Mouse (Mus musculus): ENCODE measurements at regions not wholly inside any gene's neighbourhood (a gene's known extent, or its start where the extent isn't known, plus 50 kb on each side); places are given as distances from the start of the nearest gene placed in this dataset.

DNA sequence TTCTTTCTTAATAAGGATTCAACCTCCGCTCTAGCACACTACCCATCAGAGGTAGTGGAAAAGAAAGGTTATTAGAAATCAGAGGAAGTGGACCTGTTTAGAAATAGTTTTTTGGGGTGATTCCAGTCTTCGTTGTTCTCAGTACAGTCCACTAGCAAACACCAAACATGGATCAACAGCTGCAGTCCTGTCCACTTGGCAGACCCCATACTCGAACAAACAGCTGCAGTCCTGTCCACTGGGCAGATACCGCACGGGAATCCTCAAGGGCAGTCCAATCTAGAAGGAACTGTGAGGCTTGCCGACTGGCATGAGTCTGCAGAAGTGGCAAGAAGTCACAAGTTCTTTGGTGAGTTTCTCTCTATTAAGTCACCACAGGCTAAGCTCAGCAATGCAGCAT, 273.8 kb downstream of the Rnd3 start:
- no peaks in the 10 kb centered on the region for H3K27me3 ChIP-seq (ENCODE audit: control insufficient read depth, insufficient read depth, low read length)
- no peaks in the 10 kb centered on the region for H3K36me3 ChIP-seq (replicated peaks; ENCODE audit: control insufficient read depth, insufficient read depth, low read length)
- no peaks in the 10 kb centered on the region; the same call in 1 of the 2 replicates for H3K4me1 ChIP-seq (ENCODE audit: control insufficient read depth, insufficient read depth)
- 87% methylated on average over 6 of the region's 6 CpGs for WGBS
- DNase-seq (ENCODE audit: low spot score): no peak
- no peak overlapping the region for H3K9ac ChIP-seq (replicated peaks; ENCODE audit: low read depth, low read length)
- no peak for ATAC-seq (ENCODE audit: insufficient read depth, low read depth)
- H3K27ac ChIP-seq (ENCODE audit: low read depth): no peak overlapping the region
- H3K4me3 ChIP-seq (ENCODE audit: low read depth, low read length): no peak overlapping the region
- TF ChIP-seq EP300 (IDR thresholded peaks at IDR 0.05; ENCODE audit: low read depth) (no peak), CTCF (IDR thresholded peaks at IDR 0.05; ENCODE audit: low read depth) (no peak)
- H3K4me2 ChIP-seq (ENCODE audit: low read depth, low read length): no peak overlapping the region
- no peaks in the 10 kb centered on the region for H3K9me3 ChIP-seq (replicated peaks; ENCODE audit: control insufficient read depth, low read length)

GRCm38 (mm10) chr2:50853538-50854244, 295.2 kb downstream of the Rnd3 start:
- Histone ChIP-seq H3K4me2 (ENCODE audit: low read depth, low read length) (no peak overlapping the region), H3K27me3 (ENCODE audit: control insufficient read depth, insufficient read depth, low read length) (no peaks in the 10 kb centered on the region), H3K36me3 (replicated peaks; ENCODE audit: control insufficient read depth, insufficient read depth, low read length) (no peaks in the 10 kb centered on the region), H3K9ac (replicated peaks; ENCODE audit: low read depth, low read length) (no peak overlapping the region), H3K4me1 (ENCODE audit: control insufficient read depth, insufficient read depth) (no peaks in the 10 kb centered on the region), H3K9me3 (replicated peaks; ENCODE audit: control insufficient read depth, low read length) (no peaks in the 10 kb centered on the region), H3K4me3 (ENCODE audit: low read depth, low read length) (no peak overlapping the region), H3K27ac (ENCODE audit: low read depth) (no peak overlapping the region)
- 81% methylated on average over 8 of the region's 8 CpGs for WGBS
- no peak for ATAC-seq (ENCODE audit: insufficient read depth, low read depth)
- TF ChIP-seq CTCF (IDR thresholded peaks at IDR 0.05; ENCODE audit: low read depth): no peak
- TF ChIP-seq EP300 (IDR thresholded peaks at IDR 0.05; ENCODE audit: low read depth): no peak
- no peak for DNase-seq (ENCODE audit: low spot score)

DNA sequence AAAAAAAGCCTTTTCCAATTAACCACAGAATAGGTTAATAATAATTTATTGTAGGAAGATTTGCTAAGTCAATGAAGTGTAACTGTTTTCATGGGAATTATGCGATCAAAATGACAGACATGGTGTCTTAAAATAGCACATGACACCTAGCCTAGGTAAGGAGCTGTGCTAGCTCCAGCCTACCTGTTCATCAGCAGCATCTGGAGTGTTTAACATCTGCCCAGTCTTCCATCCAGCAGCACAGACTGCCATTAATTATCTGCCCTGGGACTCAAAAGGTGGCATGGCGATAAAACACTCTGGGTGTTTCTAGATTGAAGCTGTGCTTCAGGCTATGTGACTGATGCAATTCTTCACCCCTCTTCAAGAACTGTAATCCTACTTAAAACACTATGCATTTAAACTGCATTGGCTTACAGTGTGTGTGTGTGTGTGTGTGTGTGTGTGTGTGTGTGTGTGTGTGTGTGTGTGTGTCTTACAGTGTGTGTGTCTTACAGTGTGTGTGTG, 296.4 kb downstream of the Rnd3 start:
- ATAC-seq (ENCODE audit: insufficient read depth, low read depth) (no peak), DNase-seq (ENCODE audit: low spot score) (no peak)
- 82% methylated on average over 2 of the region's 2 CpGs for WGBS

GRCm38 (mm10) chr2:50850071-50850470, 298.8 kb downstream of the Rnd3 start:
- H3K9me3 ChIP-seq (replicated peaks; ENCODE audit: control insufficient read depth, low read length): no peaks in the 10 kb centered on the region
- no peaks in the 10 kb centered on the region for H3K27me3 ChIP-seq (ENCODE audit: control insufficient read depth, insufficient read depth, low read length)
- ATAC-seq (ENCODE audit: insufficient read depth, low read depth) (no peak), DNase-seq (ENCODE audit: low spot score) (no peak)
- no peak for TF ChIP-seq EP300 (IDR thresholded peaks at IDR 0.05; ENCODE audit: low read depth)
- no peak for TF ChIP-seq CTCF (IDR thresholded peaks at IDR 0.05; ENCODE audit: low read depth)
- H3K4me3 ChIP-seq (ENCODE audit: low read depth, low read length): no peak overlapping the region
- H3K36me3 ChIP-seq (replicated peaks; ENCODE audit: control insufficient read depth, insufficient read depth, low read length): no peaks in the 10 kb centered on the region
- no peaks in the 10 kb centered on the region for H3K4me1 ChIP-seq (ENCODE audit: control insufficient read depth, insufficient read depth)
- H3K27ac ChIP-seq (ENCODE audit: low read depth): no peak overlapping the region
- no peak overlapping the region for H3K4me2 ChIP-seq (ENCODE audit: low read depth, low read length)
- WGBS: 55% methylated on average over 3 of the region's 3 CpGs
- no peak overlapping the region for H3K9ac ChIP-seq (replicated peaks; ENCODE audit: low read depth, low read length)

More for the DNA sequence above, 296.4 kb downstream of the Rnd3 start:
- Histone ChIP-seq H3K4me3 (ENCODE audit: low read depth, low read length) (no peak overlapping the region), H3K36me3 (replicated peaks; ENCODE audit: control insufficient read depth, insufficient read depth, low read length) (no peaks in the 10 kb centered on the region), H3K4me2 (ENCODE audit: low read depth, low read length) (no peak overlapping the region), H3K27ac (ENCODE audit: low read depth) (no peak overlapping the region), H3K27me3 (ENCODE audit: control insufficient read depth, insufficient read depth, low read length) (no peaks in the 10 kb centered on the region), H3K9me3 (replicated peaks; ENCODE audit: control insufficient read depth, low read length) (no peaks in the 10 kb centered on the region), H3K4me1 (ENCODE audit: control insufficient read depth, insufficient read depth) (no peaks in the 10 kb centered on the region), H3K9ac (replicated peaks; ENCODE audit: low read depth, low read length) (no peak overlapping the region)
- TF ChIP-seq EP300 (IDR thresholded peaks at IDR 0.05; ENCODE audit: low read depth): no peak
- TF ChIP-seq CTCF (IDR thresholded peaks at IDR 0.05; ENCODE audit: low read depth): no peak

GRCm38 (mm10) chr2:50841881-50842280, 307.0 kb downstream of the Rnd3 start:
- Histone ChIP-seq H3K4me2 (ENCODE audit: low read depth, low read length) (no peak overlapping the region), H3K9me3 (replicated peaks; ENCODE audit: control insufficient read depth, low read length) (no peaks in the 10 kb centered on the region), H3K27ac (ENCODE audit: low read depth) (no peak overlapping the region), H3K36me3 (replicated peaks; ENCODE audit: control insufficient read depth, insufficient read depth, low read length) (no peaks in the 10 kb centered on the region), H3K4me1 (ENCODE audit: control insufficient read depth, insufficient read depth) (no peaks in the 10 kb centered on the region), H3K9ac (replicated peaks; ENCODE audit: low read depth, low read length) (no peak overlapping the region), H3K27me3 (ENCODE audit: control insufficient read depth, insufficient read depth, low read length) (no peaks in the 10 kb centered on the region), H3K4me3 (ENCODE audit: low read depth, low read length) (no peak overlapping the region)
- ATAC-seq (ENCODE audit: insufficient read depth, low read depth) (no peak), DNase-seq (ENCODE audit: low spot score) (no peak)
- no peak for TF ChIP-seq EP300 (IDR thresholded peaks at IDR 0.05; ENCODE audit: low read depth)
- no peak for TF ChIP-seq CTCF (IDR thresholded peaks at IDR 0.05; ENCODE audit: low read depth)
- 73% methylated on average over 2 of the region's 2 CpGs for WGBS
